Mouse (Mus musculus) frontal cortex, postnatal 36 days (tissue): Measurements from ENCODE around the gene Cadps.

Experiments used
- DNase-seq, 2 experiments: peaks; one replicate each; pipeline ENCODE4 v3.0.0; 2022; ENCODE audit warnings: low spot score in 2 of 2

Gene Cadps

GRCm38 (mm10) chr14:12507018-12507417 lies 315.9 kb downstream of the Cadps start:
- DNase-seq: no peak

GRCm38 (mm10) chr14:12504191-12504947 lies 318.5 kb downstream of the Cadps start:
- DNase-seq: peak; percentile 35 to 46

GRCm38 (mm10) chr14:12462206-12462605 lies 360.7 kb downstream of the Cadps start:
- no peak for DNase-seq

- peak; percentile 34 to 39 for DNase-seq
These were observed 363.2 kb downstream of the Cadps start for GRCm38 (mm10) chr14:12459700-12460099.

GRCm38 (mm10) chr14:12455064-12455591 lies 367.8 kb downstream of the Cadps start:
- peak in 1 of 2 experiments; percentile 45 for DNase-seq

- no peak for DNase-seq
These were observed 372.1 kb downstream of the Cadps start for GRCm38 (mm10) chr14:12450807-12451206.

GRCm38 (mm10) chr14:12448883-12449282 lies 374.0 kb downstream of the Cadps start:
- DNase-seq: no peak

GRCm38 (mm10) chr14:12441019-12441418 lies 381.9 kb downstream of the Cadps start:
- no peak for DNase-seq

- no peak for DNase-seq
These were observed 384.9 kb downstream of the Cadps start for GRCm38 (mm10) chr14:12437976-12438375.

- peak; percentile 31 to 42 for DNase-seq
These were observed 385.5 kb downstream of the Cadps start for GRCm38 (mm10) chr14:12437422-12437821.

GRCm38 (mm10) chr14:12436903-12437368 lies 385.9 kb downstream of the Cadps start:
- DNase-seq: peak; percentile 52 to 68

- peak in 1 of 2 experiments; percentile 44 for DNase-seq
These were observed 394.7 kb downstream of the Cadps start for GRCm38 (mm10) chr14:12428021-12428654.

GRCm38 (mm10) chr14:12425311-12425710 lies 397.6 kb downstream of the Cadps start:
- no peak for DNase-seq

- DNase-seq: no peak
These were observed 412.6 kb downstream of the Cadps start for GRCm38 (mm10) chr14:12410276-12410675.

- no peak for DNase-seq
These were observed 413.1 kb downstream of the Cadps start for GRCm38 (mm10) chr14:12409811-12410210.

- DNase-seq: no peak
These were observed 416.3 kb downstream of the Cadps start for GRCm38 (mm10) chr14:12406588-12406987.

GRCm38 (mm10) chr14:12405201-12405600 lies 417.7 kb downstream of the Cadps start:
- no peak for DNase-seq

GRCm38 (mm10) chr14:12404724-12405123 lies 418.2 kb downstream of the Cadps start:
- DNase-seq: no peak

- DNase-seq: no peak
These were observed 418.8 kb downstream of the Cadps start for GRCm38 (mm10) chr14:12404052-12404451.

GRCm38 (mm10) chr14:12400116-12400515 lies 422.8 kb downstream of the Cadps start:
- no peak for DNase-seq

- DNase-seq: no peak
These were observed 425.3 kb downstream of the Cadps start for GRCm38 (mm10) chr14:12397561-12397960.

GRCm38 (mm10) chr14:12394318-12394717 lies 428.6 kb downstream of the Cadps start:
- DNase-seq: no peak
